Mouse (Mus musculus) CH12.LX (cell line): ENCODE measurements around the gene Tia1. TPM values are rescaled to one million over a fixed set of nuclear protein-coding genes. Genes with fewer than 3 reads are reported as not detected.

ENCODE experiments used
- DNase-seq: peaks from one replicate; pipeline ENCODE4 v3.0.0-alpha.2; 2013; ENCODE audit errors: extremely low read depth
- H3K27ac ChIP-seq: 2 replicates; pipeline ENCODE4 v1.5.1; 2012; ENCODE audit warnings: low read depth, mild to moderate bottlenecking, control low read depth, moderate library complexity; ENCODE audit not compliant: insufficient read depth
- H3K27me3 ChIP-seq: replicated peaks from 2 replicates; pipeline ENCODE3; 2012; ENCODE audit warnings: inconsistent platforms
- H3K36me3 ChIP-seq, 2 experiments: replicated peaks in 1 of 2; 2 replicates each; pipeline versions ENCODE3 to v1.6.1; 2012; ENCODE audit warnings: inconsistent platforms in 1 of 2, low read length in 1 of 2, mild to moderate bottlenecking in 1 of 2, mixed read lengths in 1 of 2, moderate library complexity in 1 of 2; ENCODE audit not compliant: control insufficient read depth in 1 of 2, insufficient read depth in 1 of 2
- H3K4me1 ChIP-seq, 2 experiments: 2 replicates each; pipeline ENCODE4 v1.6.1; 2012; ENCODE audit warnings: inconsistent platforms in 1 of 2, moderate library complexity in 1 of 2; ENCODE audit not compliant: insufficient read depth in 2 of 2, control insufficient read depth in 1 of 2
- H3K4me2 ChIP-seq: 2 replicates; pipeline ENCODE4 v1.6.1; 2012; ENCODE audit warnings: low read depth, mild to moderate bottlenecking, control low read depth; ENCODE audit not compliant: poor library complexity, insufficient read depth, severe bottlenecking
- H3K4me3 ChIP-seq, 3 experiments: fragments of 150-350 bp in 1 of 3; sonication (generic) in 1 of 3; replicated peaks in 1 of 3; 2 replicates each; pipeline versions ENCODE3 to v1.5.1; 2011 to 2012; ENCODE audit warnings: low read depth in 2 of 3, low read length in 2 of 3, mild to moderate bottlenecking in 2 of 3, moderate library complexity in 2 of 3, control low read depth in 1 of 3, improper control_type of control experiment in 1 of 3, inconsistent platforms in 1 of 3, mixed read lengths in 1 of 3; ENCODE audit not compliant: poor library complexity in 1 of 3
- H3K79me2 ChIP-seq: replicated peaks from 2 replicates; pipeline ENCODE4 v1.6.1; 2012; ENCODE audit warnings: mild to moderate bottlenecking, moderate library complexity; ENCODE audit not compliant: control insufficient read depth, poor library complexity, insufficient read depth, severe bottlenecking; ENCODE audit errors: extremely low read depth
- H3K9ac ChIP-seq: 2 replicates; pipeline ENCODE4 v1.6.1; 2012; ENCODE audit warnings: low read depth, mild to moderate bottlenecking, control low read depth, moderate library complexity; ENCODE audit not compliant: insufficient read depth
- H3K9me3 ChIP-seq: replicated peaks from 2 replicates; pipeline ENCODE3; 2012; ENCODE audit warnings: low read length, inconsistent platforms, mixed read lengths
- BHLHE40 ChIP-seq: IDR thresholded peaks from 2 replicates; pipeline ENCODE4 v1.6.1; 2011; ENCODE audit warnings: mild to moderate bottlenecking, low read depth, low read length, improper control_type of control experiment
- CHD1 ChIP-seq: IDR thresholded peaks from 2 replicates; pipeline ENCODE4 v1.6.1; 2012; ENCODE audit warnings: low read depth, low read length, improper control_type of control experiment, inconsistent platforms
- CHD2 ChIP-seq: IDR thresholded peaks from 2 replicates; pipeline ENCODE4 v1.6.1; 2011; ENCODE audit warnings: low read length, improper control_type of control experiment
- CTCF ChIP-seq, 2 experiments: IDR thresholded peaks in 1 of 2; conservative IDR thresholded peaks in 1 of 2; 2 replicates each; pipeline ENCODE4 v1.5.1; 2011 to 2012; ENCODE audit warnings: low read depth in 2 of 2, low read length in 2 of 2, improper control_type of control experiment in 1 of 2, inconsistent platforms in 1 of 2, mild to moderate bottlenecking in 1 of 2, moderate library complexity in 1 of 2
- E2F4 ChIP-seq: IDR thresholded peaks from 2 replicates; pipeline ENCODE4 v1.6.1; 2011; ENCODE audit warnings: low read depth, low read length, improper control_type of control experiment; ENCODE audit not compliant: insufficient replicate concordance
- ELF1 ChIP-seq: IDR thresholded peaks from 2 replicates; pipeline ENCODE4 v1.6.1; 2014; ENCODE audit warnings: low read depth, mild to moderate bottlenecking, inconsistent platforms, low read length, improper control_type of control experiment
- EP300 ChIP-seq: IDR thresholded peaks from 2 replicates; pipeline ENCODE4 v1.6.1; 2011; ENCODE audit warnings: low read length, improper control_type of control experiment
- ETS1 ChIP-seq: conservative IDR thresholded peaks from 2 replicates; pipeline ENCODE4 v1.6.1; 2012; ENCODE audit warnings: low read depth, mild to moderate bottlenecking, inconsistent platforms, low read length, improper control_type of control experiment, moderate library complexity
- GABPA ChIP-seq: IDR thresholded peaks from 2 replicates; pipeline ENCODE4 v1.6.1; 2012; ENCODE audit warnings: low read depth, low read length, improper control_type of control experiment, inconsistent platforms; ENCODE audit not compliant: insufficient replicate concordance
- HCFC1 ChIP-seq: IDR thresholded peaks from 2 replicates; pipeline ENCODE4 v1.6.1; 2012; ENCODE audit warnings: low read depth, mild to moderate bottlenecking, inconsistent platforms, low read length, improper control_type of control experiment
- IRF4 ChIP-seq: IDR thresholded peaks from 2 replicates; pipeline ENCODE4 v1.6.1; 2014; ENCODE audit warnings: low read depth, mild to moderate bottlenecking, inconsistent platforms, low read length, improper control_type of control experiment
- JUN ChIP-seq: IDR thresholded peaks from 2 replicates; pipeline ENCODE4 v1.6.1; 2011; ENCODE audit warnings: low read depth, mild to moderate bottlenecking, low read length, improper control_type of control experiment, moderate library complexity; ENCODE audit not compliant: insufficient read depth
- JUND ChIP-seq: conservative IDR thresholded peaks from 2 replicates; pipeline ENCODE4 v1.6.1; 2011; ENCODE audit warnings: low read depth, low read length, improper control_type of control experiment
- KAT2A ChIP-seq: IDR thresholded peaks from 2 replicates; pipeline ENCODE4 v1.6.1; 2012; ENCODE audit warnings: low read length, improper control_type of control experiment, inconsistent platforms; ENCODE audit not compliant: insufficient replicate concordance
- MAFK ChIP-seq: IDR thresholded peaks from 2 replicates; pipeline ENCODE4 v1.6.1; 2011; ENCODE audit warnings: low read length, improper control_type of control experiment; ENCODE audit not compliant: insufficient replicate concordance
- MAX ChIP-seq: IDR thresholded peaks from 2 replicates; pipeline ENCODE4 v1.6.1; 2011; ENCODE audit warnings: low read length, improper control_type of control experiment
- MAZ ChIP-seq: IDR thresholded peaks from 2 replicates; pipeline ENCODE4 v1.6.1; 2012; ENCODE audit warnings: low read depth, mild to moderate bottlenecking, inconsistent platforms, low read length, improper control_type of control experiment, moderate library complexity
- MEF2A ChIP-seq: IDR thresholded peaks from 2 replicates; pipeline ENCODE4 v1.6.1; 2014; ENCODE audit warnings: low read depth, mild to moderate bottlenecking, inconsistent platforms, low read length, improper control_type of control experiment, borderline replicate concordance
- MXI1 ChIP-seq: IDR thresholded peaks from 2 replicates; pipeline ENCODE4 v1.6.1; 2011; ENCODE audit warnings: mild to moderate bottlenecking, low read depth, low read length, improper control_type of control experiment
- MYC ChIP-seq: IDR thresholded peaks from 2 replicates; pipeline ENCODE4 v1.6.1; 2011; ENCODE audit warnings: low read depth, mild to moderate bottlenecking, improper control_type of control experiment, low read length
- NELFE ChIP-seq: IDR thresholded peaks from 2 replicates; pipeline ENCODE4 v1.6.1; 2011; ENCODE audit warnings: low read depth, low read length, improper control_type of control experiment
- NRF1 ChIP-seq: IDR thresholded peaks from 2 replicates; pipeline ENCODE4 v1.6.1; 2014; ENCODE audit warnings: low read depth, mild to moderate bottlenecking, inconsistent platforms, low read length, improper control_type of control experiment, moderate library complexity
- PAX5 ChIP-seq: IDR thresholded peaks from 2 replicates; pipeline ENCODE4 v1.6.1; 2012; ENCODE audit warnings: low read length, inconsistent platforms, mixed read lengths
- POLR2A ChIP-seq: IDR thresholded peaks from 2 replicates; pipeline ENCODE4 v1.6.1; 2011; ENCODE audit warnings: low read depth, mild to moderate bottlenecking, improper control_type of control experiment, low read length
- POLR2AphosphoS2 ChIP-seq: IDR thresholded peaks from 2 replicates; pipeline ENCODE4 v1.6.1; 2011; ENCODE audit warnings: low read depth, low read length, improper control_type of control experiment
- RAD21 ChIP-seq: IDR thresholded peaks from 2 replicates; pipeline ENCODE4 v1.6.1; 2011; ENCODE audit warnings: low read depth, mild to moderate bottlenecking, low read length, improper control_type of control experiment, moderate library complexity
- RCOR1 ChIP-seq: conservative IDR thresholded peaks from 2 replicates; pipeline ENCODE4 v1.6.1; 2012; ENCODE audit warnings: low read depth, mild to moderate bottlenecking, inconsistent platforms, low read length, improper control_type of control experiment
- SIN3A ChIP-seq: IDR thresholded peaks from 2 replicates; pipeline ENCODE4 v1.6.1; 2012; ENCODE audit warnings: low read length, improper control_type of control experiment, inconsistent platforms
- SMC3 ChIP-seq: IDR thresholded peaks from 2 replicates; pipeline ENCODE4 v1.6.1; 2011; ENCODE audit warnings: low read depth, low read length, improper control_type of control experiment
- TBP ChIP-seq: conservative IDR thresholded peaks from 2 replicates; pipeline ENCODE4 v1.6.1; 2011; ENCODE audit warnings: low read depth, low read length, improper control_type of control experiment
- TCF12 ChIP-seq: IDR thresholded peaks from 2 replicates; pipeline ENCODE4 v1.6.1; 2014; ENCODE audit warnings: low read depth, mild to moderate bottlenecking, inconsistent platforms, low read length, improper control_type of control experiment
- UBTF ChIP-seq: IDR thresholded peaks from 2 replicates; pipeline ENCODE4 v1.6.1; 2012; ENCODE audit warnings: low read depth, mild to moderate bottlenecking, inconsistent platforms, low read length, improper control_type of control experiment, moderate library complexity
- USF1 ChIP-seq: IDR thresholded peaks from 2 replicates; pipeline ENCODE4 v1.6.1; 2014; ENCODE audit warnings: low read depth, mild to moderate bottlenecking, inconsistent platforms, low read length, improper control_type of control experiment
- USF2 ChIP-seq: conservative IDR thresholded peaks from 2 replicates; pipeline ENCODE4 v1.6.1; 2011; ENCODE audit warnings: low read depth, low read length, improper control_type of control experiment
- ZC3H11A ChIP-seq: IDR thresholded peaks from 2 replicates; pipeline ENCODE4 v1.6.1; 2012; ENCODE audit warnings: low read depth, mild to moderate bottlenecking, inconsistent platforms, low read length, improper control_type of control experiment
- ZKSCAN1 ChIP-seq: IDR thresholded peaks from 2 replicates; pipeline ENCODE4 v1.6.1; 2012; ENCODE audit warnings: low read depth, inconsistent platforms, low read length, improper control_type of control experiment, borderline replicate concordance
- ZMIZ1 ChIP-seq: IDR thresholded peaks from 2 replicates; pipeline ENCODE4 v1.6.1; 2012; ENCODE audit warnings: low read depth, mild to moderate bottlenecking, inconsistent platforms, low read length, improper control_type of control experiment
- ZNF384 ChIP-seq: IDR thresholded peaks from 2 replicates; pipeline ENCODE4 v1.6.1; 2012; ENCODE audit warnings: low read depth, low read length, improper control_type of control experiment, inconsistent platforms
- dilution Hi-C: fragments of 300-500 bp; cut with MboI; formaldehyde crosslinking; loops from 2 replicates; pipeline ENCODE4 v1.14.3; 2020; ENCODE audit warnings: low sequenced_read_pairs; ENCODE audit not compliant: extremely low pct_unique_long_range_greater_than_20kb, extremely low pct_ligation_motif_present
- in situ Hi-C: fragments of 300-500 bp; cut with MboI; formaldehyde crosslinking; loops from 3 replicates; pipeline ENCODE4 v1.14.3; 2019; ENCODE audit warnings: low sequenced_read_pairs, low pct_ligation_motif_present, low pct_unique_long_range_greater_than_20kb, mixed read lengths
- polyA plus RNA-seq: library from polyadenylated mRNA; unstranded; fragments of >175 nt; gene quantifications from 2 replicates; pipeline ENCODE4 v1.2.1, GENCODE M21; 2012; ENCODE audit warnings: low read depth; ENCODE audit not compliant: insufficient read length
- total RNA-seq, 2 experiments: library from RNA; depleted of rRNA; stranded (reverse); fragments of 300-350 nt in 1 of 2; fragments of >200 nt in 1 of 2; gene quantifications; 2 replicates each; pipeline ENCODE4 v1.2.3; 2012 to 2014

Gene Tia1
- total and polyA plus RNA-seq, 3 experiments = 31.8 to 41.4 (median 34.0) TPM

- peak overlapping the region; percentile 98; the same call in 1 of the 2 replicates for H3K4me2 ChIP-seq
These were observed 32.6 kb upstream of the Tia1 start for GRCm38 (mm10) chr6:86371340-86371911.

GRCm38 (mm10) chr6:86371950-86372516 lies 32.0 kb upstream of the Tia1 start:
- peaks cover 8 to 30% of the 10 kb centered on the region in 2 experiments for H3K4me1 ChIP-seq
- no peaks in the 10 kb centered on the region for H3K27me3 ChIP-seq
- in situ Hi-C loops = loop anchor here (25.0 kb wide), 1 partner anchor 360 kb away; the partner anchor contains the start of gene Figla
- peaks cover 50% of the 10 kb centered on the region for H3K79me2 ChIP-seq
- TF ChIP-seq JUN = no peak
- TF ChIP-seq MAZ = no peak
- no peak for TF ChIP-seq POLR2AphosphoS2
- TF ChIP-seq MYC = 0 out of 2 replicates have a peak, but pooled peaks have one; percentile 60
- TF ChIP-seq PAX5 = no peak
- TF ChIP-seq ZNF384 = peak; percentile 36; the same call in 1 of the 2 replicates
- TF ChIP-seq HCFC1 = no peak
- no peak for TF ChIP-seq GABPA
- TF ChIP-seq USF2 = no peak
- no peak for TF ChIP-seq E2F4
- no peak for TF ChIP-seq NRF1
- H3K9me3 ChIP-seq = no peaks in the 10 kb centered on the region
- no peak overlapping the region for H3K27ac ChIP-seq
- dilution Hi-C loops = no loop called here
- H3K4me2 ChIP-seq = peak overlapping the region; percentile 98
- DNase-seq = no peak
- H3K36me3 ChIP-seq = peaks cover 18 to 54% of the 10 kb centered on the region in 2 experiments
- H3K9ac ChIP-seq = peak overlapping the region; percentile 89
- H3K4me3 ChIP-seq = peak overlapping the region; percentile 78 to 100 (median 97)

More at GRCm38 (mm10) chr6:86371340-86371911, 32.6 kb upstream of the Tia1 start:
- Histone ChIP-seq H3K36me3 (peaks cover 13 to 53% of the 10 kb centered on the region in 2 experiments), H3K4me3 (peak overlapping the region; percentile 78 to 100 (median 97)), H3K4me1 (peaks cover 8 to 36% of the 10 kb centered on the region in 2 experiments), H3K27me3 (no peaks in the 10 kb centered on the region), H3K27ac (peak overlapping the region; percentile 72), H3K9me3 (no peaks in the 10 kb centered on the region), H3K9ac (peak overlapping the region; percentile 89), H3K79me2 (peaks cover 56% of the 10 kb centered on the region)
- in situ Hi-C loops (loop anchor here (25.0 kb wide), 1 partner anchor 359 kb away; the partner anchor contains the start of gene Figla), dilution Hi-C loops (no loop called here)
- TF ChIP-seq ZMIZ1 = peak; percentile 87; the same call in 1 of the 2 replicates
- TF ChIP-seq USF1 = no peak
- TF ChIP-seq ELF1 = peak; percentile 92
- peak; percentile 87; the same call in 1 of the 2 replicates for TF ChIP-seq KAT2A
- TF ChIP-seq IRF4 = peak; percentile 27; the same call in 1 of the 2 replicates
- TF ChIP-seq CHD1 = peak; percentile 86; the same call in 1 of the 2 replicates
- peak; percentile 88 for TF ChIP-seq HCFC1
- TF ChIP-seq CTCF (conservative IDR thresholded peaks at IDR 0.05 in 1 of 2, IDR thresholded peaks at IDR 0.05 in 1 of 2; ENCODE audit: low read depth in 2 of 2, low read length in 2 of 2) = no peak
- TF ChIP-seq GABPA = no peak
- peak; percentile 95 for TF ChIP-seq TBP
- no peak for TF ChIP-seq PAX5
- no peak for TF ChIP-seq RAD21
- TF ChIP-seq EP300 = no peak
- no peak for TF ChIP-seq MAFK
- 0 out of 2 replicates have a peak, but pooled peaks have one; percentile 6 for TF ChIP-seq BHLHE40
- no peak for TF ChIP-seq ZC3H11A
- no peak for TF ChIP-seq JUN
- 0 out of 2 replicates have a peak, but pooled peaks have one; percentile 23 for TF ChIP-seq UBTF
- peak; percentile 41; the same call in 1 of the 2 replicates for TF ChIP-seq JUND
- peak; percentile 99 for TF ChIP-seq CHD2
- TF ChIP-seq TCF12 = peak; percentile 92
- TF ChIP-seq MAX = peak; percentile 95
- peak; percentile 47; the same call in 1 of the 2 replicates for TF ChIP-seq E2F4
- TF ChIP-seq MXI1 = peak; percentile 95
- TF ChIP-seq POLR2AphosphoS2 = no peak; the same call in 1 of the 2 replicates
- TF ChIP-seq USF2 = no peak
- TF ChIP-seq ETS1 = 0 out of 2 replicates have a peak, but pooled peaks have one; percentile 15
- TF ChIP-seq NELFE = peak; percentile 97
- TF ChIP-seq RCOR1 = no peak
- no peak for TF ChIP-seq SMC3
- peak; percentile 95 for TF ChIP-seq SIN3A
- peak; percentile 77 for TF ChIP-seq NRF1
- no peak for TF ChIP-seq ZNF384
- peak; percentile 58; the same call in 1 of the 2 replicates for TF ChIP-seq MEF2A
- TF ChIP-seq ZKSCAN1 = no peak
- TF ChIP-seq MYC = peak; percentile 92
- peak; percentile 96 for TF ChIP-seq POLR2A
- no peak for TF ChIP-seq MAZ
- peak; percentile 97 for DNase-seq
